8 mouse cellular contexts compared by ENCODE assay signal in genomic region chr12:12995061-12995973, GRCm38 (mm10). TPM values are rescaled to one million over a fixed set of nuclear protein-coding genes. Genes with fewer than 3 reads are reported as not detected.
A peak's percentile ranks its signal among the peaks of the same experiment; 100 is the strongest.
DNase-seq lines count a peak whose midpoint lies in the region; ATAC-seq and TF ChIP-seq lines count a peak whose summit lies in the region.

No protein-coding gene starts in this region.

- H3K36me3 ChIP-seq in hindbrain, postnatal 0 days (ENCODE audit: insufficient read depth, low read length): no peaks in the 10 kb centered on the region
- no peaks in the 10 kb centered on the region for H3K36me3 ChIP-seq in liver, embryonic 12.5 days

- intact Hi-C loops in left cerebral cortex, postnatal 14 days (cut with DNase I): no loop called here

- no peak overlapping the region for H3K27ac ChIP-seq in hindbrain, postnatal 0 days
- H3K27ac ChIP-seq in liver, embryonic 12.5 days: no peak overlapping the region

- TF ChIP-seq CTCF in hindbrain, postnatal 0 days (IDR thresholded peaks at IDR 0.05; ENCODE audit: low read depth): no peak

- WGBS in hindbrain, postnatal 0 days: 49% methylated on average over 21 of the region's 21 CpGs
- WGBS in liver, embryonic 12.5 days (ENCODE audit: insufficient replicate concordance): 45% methylated on average over 21 of the region's 21 CpGs

- ATAC-seq in hindbrain, postnatal 0 days: peak; percentile 45; the same call in 1 of the 2 replicates
- peak; percentile 65 for ATAC-seq in liver, embryonic 12.5 days

- no peaks in the 10 kb centered on the region for H3K4me1 ChIP-seq in hindbrain, postnatal 0 days (ENCODE audit: insufficient read depth, low read length)
- peaks cover 19% of the 10 kb centered on the region; the same call in 1 of the 2 replicates for H3K4me1 ChIP-seq in liver, embryonic 12.5 days

- no peaks in the 10 kb centered on the region for H3K9me3 ChIP-seq in hindbrain, postnatal 0 days (ENCODE audit: low read length)
- no peaks in the 10 kb centered on the region for H3K9me3 ChIP-seq in liver, embryonic 12.5 days (replicated peaks)

- H3K4me2 ChIP-seq in hindbrain, postnatal 0 days (ENCODE audit: low read depth, low read length): no peak overlapping the region
- no peak overlapping the region for H3K4me2 ChIP-seq in liver, embryonic 12.5 days

- H3K4me3 ChIP-seq in hindbrain, postnatal 0 days (ENCODE audit: low read length): no peak overlapping the region
- no peak overlapping the region for H3K4me3 ChIP-seq in liver, embryonic 12.5 days

- no peak overlapping the region for H3K9ac ChIP-seq in hindbrain, postnatal 0 days (replicated peaks; ENCODE audit: low read length)
- no peak overlapping the region for H3K9ac ChIP-seq in liver, embryonic 12.5 days

- peak; percentile 27 to 67 for DNase-seq in adrenal gland, adult (ENCODE audit: inconsistent age in 2 of 2, low spot score in 1 of 2)
- no peak for DNase-seq in adrenal gland, postnatal 4 days (ENCODE audit: low spot score in 2 of 2)
- DNase-seq in gastrocnemius, postnatal 10 days: peak; percentile 40
- DNase-seq in hindbrain, postnatal 0 days (ENCODE audit: low spot score): no peak
- DNase-seq in skeletal muscle tissue, adult 2 months (ENCODE audit: low read depth, low spot score): peak; percentile 38
- DNase-seq in right cerebral cortex, adult 2 months (ENCODE audit: low spot score in 2 of 2): no peak
- DNase-seq in left cerebral cortex, postnatal 14 days (ENCODE audit: low spot score in 2 of 2): no peak

- H3K27me3 ChIP-seq in hindbrain, postnatal 0 days (ENCODE audit: insufficient read depth, low read length): no peaks in the 10 kb centered on the region
- no peaks in the 10 kb centered on the region for H3K27me3 ChIP-seq in liver, embryonic 12.5 days (replicated peaks)

RNA-seq across cellular contexts. Expression of gene Mycn, which starts 53.6 kb away (rescaled TPM):
- 10 to 100 TPM; 12.7 to 21.9 TPM for total RNA-seq in adrenal gland, postnatal 4 days (2021)
- total RNA-seq in gastrocnemius, postnatal 10 days (2021): 1 to 10 TPM; 2.3 to 4.1 TPM
- 51.2 and 55.9 TPM in 2 replicates for total RNA-seq in hindbrain, postnatal 0 days (2014; rRNA removed)
- polyA plus RNA-seq in hindbrain, postnatal 0 days (2015; fragmentation: Nextera tagmentation; extraction: Ambion mirVana): 40.0 and 44.1 TPM in 2 replicates
- 17.7 and 18.5 TPM in 2 replicates for polyA plus RNA-seq in liver, embryonic 12.5 days (2016; fragmentation: Nextera tagmentation; extraction: Ambion mirVana)
- total RNA-seq in left cerebral cortex, postnatal 14 days (2021): 10 to 100 TPM; 21.1 to 25.3 TPM

Comparison
In these comparisons a context has a peak if more than half of its experiments do, and no peak if none do; other contexts are left out.
1. DNase-seq: peak in adrenal gland, adult (2 of 2), gastrocnemius, postnatal 10 days (single experiment) and skeletal muscle tissue, adult 2 months (single experiment); none in adrenal gland, postnatal 4 days (0 of 2), hindbrain, postnatal 0 days (single experiment), right cerebral cortex, adult 2 months (0 of 2) and left cerebral cortex, postnatal 14 days (0 of 2).